Mouse (Mus musculus) myocyte (in vitro differentiated cells): ENCODE measurements around the gene Gm20388. TPM values are rescaled to one million over a fixed set of nuclear protein-coding genes. Genes with fewer than 3 reads are reported as not detected.

ENCODE experiments used
- H3K27me3 ChIP-seq: one replicate; pipeline ENCODE4 v1.6.1; 2011; ENCODE audit not compliant: control insufficient read depth, insufficient read depth, insufficient read length
- H3K36me3 ChIP-seq: one replicate; pipeline ENCODE4 v1.6.1; 2011; ENCODE audit not compliant: control insufficient read depth, insufficient read depth
- H3K4me2 ChIP-seq: one replicate; pipeline ENCODE4 v1.6.1; 2011; ENCODE audit warnings: low read depth, control low read depth
- H3K4me3 ChIP-seq: one replicate; pipeline ENCODE4 v1.5.1; 2011; ENCODE audit warnings: mild to moderate bottlenecking, control low read depth, moderate library complexity
- H3K79me2 ChIP-seq: one replicate; pipeline ENCODE4 v1.6.1; 2011; ENCODE audit not compliant: control insufficient read depth, insufficient read depth
- H3ac ChIP-seq: one replicate; pipeline ENCODE4 v1.6.1; 2011; ENCODE audit not compliant: control insufficient read depth, insufficient read length
- CEBPB ChIP-seq: IDR thresholded peaks from 2 replicates; pipeline ENCODE4 v1.6.1; 2011; ENCODE audit warnings: mild to moderate bottlenecking, moderate library complexity; ENCODE audit not compliant: poor library complexity, insufficient read depth, severe bottlenecking
- E2F4 ChIP-seq: IDR thresholded peaks from one replicate; pipeline ENCODE4 v1.6.1; 2011; ENCODE audit warnings: mild to moderate bottlenecking, control low read depth, moderate library complexity; ENCODE audit not compliant: insufficient read depth
- MAX ChIP-seq: IDR thresholded peaks from one replicate; pipeline ENCODE4 v1.6.1; 2011; ENCODE audit warnings: low read depth, mild to moderate bottlenecking, control low read depth
- MYOD1 ChIP-seq, 3 experiments: IDR thresholded peaks; one replicate each; pipeline ENCODE4 v1.6.1; 2011; ENCODE audit warnings: control low read depth in 2 of 3, low read depth in 2 of 3, mild to moderate bottlenecking in 2 of 3, moderate library complexity in 1 of 3; ENCODE audit not compliant: insufficient read length in 2 of 3, control insufficient read depth in 1 of 3
- MYOG ChIP-seq, 3 experiments: IDR thresholded peaks; one replicate each; pipeline ENCODE4 v1.6.1; 2011; ENCODE audit warnings: control low read depth in 2 of 3, low read depth in 2 of 3, mild to moderate bottlenecking in 2 of 3; ENCODE audit not compliant: insufficient read length in 2 of 3, control insufficient read depth in 1 of 3, insufficient read depth in 1 of 3
- POLR2A ChIP-seq: IDR thresholded peaks from one replicate; pipeline ENCODE4 v1.6.1; 2011; ENCODE audit warnings: low read depth, mild to moderate bottlenecking, control low read depth, moderate library complexity; ENCODE audit not compliant: insufficient read length
- POLR2AphosphoS2 ChIP-seq: IDR thresholded peaks from one replicate; pipeline ENCODE4 v1.6.1; 2011; ENCODE audit warnings: low read depth, control low read depth; ENCODE audit not compliant: insufficient read length
- REST ChIP-seq: IDR thresholded peaks from one replicate; pipeline ENCODE4 v1.6.1; 2011; ENCODE audit warnings: mild to moderate bottlenecking, control low read depth, moderate library complexity; ENCODE audit not compliant: insufficient read depth, insufficient read length
- SRF ChIP-seq: IDR thresholded peaks from one replicate; pipeline ENCODE4 v1.6.1; 2011; ENCODE audit warnings: low read depth; ENCODE audit not compliant: control insufficient read depth, insufficient read length
- TCF12 ChIP-seq: IDR thresholded peaks from one replicate; pipeline ENCODE4 v1.6.1; 2011; ENCODE audit warnings: mild to moderate bottlenecking, control low read depth; ENCODE audit not compliant: poor library complexity, insufficient read depth, severe bottlenecking
- TCF3 ChIP-seq: IDR thresholded peaks from one replicate; pipeline ENCODE4 v1.6.1; 2011; ENCODE audit warnings: low read depth, control low read depth; ENCODE audit not compliant: insufficient read length
- USF1 ChIP-seq: IDR thresholded peaks from one replicate; pipeline ENCODE4 v1.6.1; 2011; ENCODE audit warnings: low read depth, mild to moderate bottlenecking, control low read depth, moderate library complexity
- polyA plus RNA-seq: library from polyadenylated mRNA; unstranded; fragments of >200 nt; fragmentation: generic; extraction: Trizol; gene quantifications from one replicate; pipeline ENCODE4 v1.2.1, GENCODE M21; 2012; ENCODE audit warnings: missing spikeins

The Gm20388 gene
- polyA plus RNA-seq, 1 experiment = 15.3 TPM

- Histone ChIP-seq H3K4me3 (peak overlapping the region; percentile 18), H3K27me3 (no peaks in the 10 kb centered on the region), H3K36me3 (no peaks in the 10 kb centered on the region), H3ac (no peak overlapping the region), H3K79me2 (no peaks in the 10 kb centered on the region), H3K4me2 (peak overlapping the region; percentile 55)
- no peak for TF ChIP-seq TCF12
- peak; percentile 50 for TF ChIP-seq POLR2A
- TF ChIP-seq POLR2AphosphoS2 = peak; percentile 57
- peak; percentile 51; the same call in 1 of the 2 replicates for TF ChIP-seq CEBPB
Observed at GRCm38 (mm10) chr8:123786644-123787043, 3876.0 kb downstream of the Gm20388 start.

- peak overlapping the region; percentile 55 for H3K4me2 ChIP-seq
Observed at GRCm38 (mm10) chr8:123787254-123787897, 3876.7 kb downstream of the Gm20388 start.

GRCm38 (mm10) chr8:123788416-123789170, 3878.0 kb downstream of the Gm20388 start:
- no peaks in the 10 kb centered on the region for H3K27me3 ChIP-seq
- no peak overlapping the region for H3K4me3 ChIP-seq
- no peak overlapping the region for H3K4me2 ChIP-seq
- no peaks in the 10 kb centered on the region for H3K79me2 ChIP-seq
- TF ChIP-seq USF1 (no peak), SRF (no peak)
- H3K36me3 ChIP-seq = no peaks in the 10 kb centered on the region
- H3ac ChIP-seq = no peak overlapping the region

More at GRCm38 (mm10) chr8:123787254-123787897, 3876.7 kb downstream of the Gm20388 start:
- H3K79me2 ChIP-seq = no peaks in the 10 kb centered on the region
- H3K36me3 ChIP-seq = no peaks in the 10 kb centered on the region
- no peak overlapping the region for H3ac ChIP-seq
- peak overlapping the region; percentile 18 for H3K4me3 ChIP-seq
- TF ChIP-seq USF1 (no peak), MYOD1 (IDR thresholded peaks at IDR 0.05; ENCODE audit: control insufficient read depth in 1 of 3, insufficient read length in 2 of 3, low read depth in 2 of 3) (no peak), TCF3 (no peak), SRF (no peak), MAX (no peak), MYOG (IDR thresholded peaks at IDR 0.05; ENCODE audit: control insufficient read depth in 1 of 3, insufficient read depth in 1 of 3, insufficient read length in 2 of 3, low read depth in 2 of 3) (no peak), POLR2AphosphoS2 (no peak), TCF12 (no peak), POLR2A (no peak), E2F4 (no peak), CEBPB (no peak), REST (no peak)
- no peaks in the 10 kb centered on the region for H3K27me3 ChIP-seq

GRCm38 (mm10) chr8:123789461-123789860, 3878.8 kb downstream of the Gm20388 start:
- no peak for TF ChIP-seq POLR2AphosphoS2
- TF ChIP-seq SRF = no peak
- TF ChIP-seq MYOG (IDR thresholded peaks at IDR 0.05; ENCODE audit: control insufficient read depth in 1 of 3, insufficient read depth in 1 of 3, insufficient read length in 2 of 3, low read depth in 2 of 3) = no peak
- TF ChIP-seq POLR2A = no peak
- no peak for TF ChIP-seq REST
- TF ChIP-seq CEBPB = no peak
- TF ChIP-seq E2F4 = no peak
- TF ChIP-seq TCF3 = no peak
- TF ChIP-seq USF1 = no peak
- no peak overlapping the region for H3K4me3 ChIP-seq
- no peaks in the 10 kb centered on the region for H3K79me2 ChIP-seq
- H3K4me2 ChIP-seq = no peak overlapping the region
- no peaks in the 10 kb centered on the region for H3K36me3 ChIP-seq
- H3K27me3 ChIP-seq = no peaks in the 10 kb centered on the region
- H3ac ChIP-seq = no peak overlapping the region

- no peak for TF ChIP-seq POLR2AphosphoS2
- no peak for TF ChIP-seq E2F4
- no peak for TF ChIP-seq USF1
- TF ChIP-seq TCF12 = no peak
- no peak for TF ChIP-seq CEBPB
- TF ChIP-seq MYOG (IDR thresholded peaks at IDR 0.05; ENCODE audit: control insufficient read depth in 1 of 3, insufficient read depth in 1 of 3, insufficient read length in 2 of 3, low read depth in 2 of 3) = no peak
- no peak for TF ChIP-seq MYOD1 (IDR thresholded peaks at IDR 0.05; ENCODE audit: control insufficient read depth in 1 of 3, insufficient read length in 2 of 3, low read depth in 2 of 3)
- no peak for TF ChIP-seq MAX
- TF ChIP-seq POLR2A = no peak
- TF ChIP-seq REST = no peak
- TF ChIP-seq TCF3 = no peak
- TF ChIP-seq SRF = no peak
- no peaks in the 10 kb centered on the region for H3K36me3 ChIP-seq
- no peak overlapping the region for H3K4me2 ChIP-seq
- no peaks in the 10 kb centered on the region for H3K27me3 ChIP-seq
- no peak overlapping the region for H3K4me3 ChIP-seq
- no peak overlapping the region for H3ac ChIP-seq
- no peaks in the 10 kb centered on the region for H3K79me2 ChIP-seq
Observed at GRCm38 (mm10) chr8:123789970-123790369, 3879.3 kb downstream of the Gm20388 start.
